Mouse (Mus musculus) gastrocnemius, postnatal 25 days (tissue): ENCODE measurements around the gene Rcan3. TPM values are rescaled to one million over a fixed set of nuclear protein-coding genes. Genes with fewer than 3 reads are reported as not detected.

Experiments used
- microRNA-seq, 2 experiments: library from miRNA; unstranded; fragments of <30 nt; microRNA quantifications; one replicate each; pipeline ENCODE4 v1.2.0; 2021; ENCODE audit warnings: borderline replicate concordance in 2 of 2
- total RNA-seq, 2 experiments: library from RNA; stranded (reverse); gene quantifications; 1 replicate in 1 of 2; 2 replicates in 1 of 2; pipeline ENCODE4 v1.2.3; 2021

Rcan3 gene
- total RNA-seq, 2 experiments from 2014 or later: 4.5 to 4.7 TPM

Small RNA genes within 50 kb of the gene (microRNA-seq; reads per million reads assigned to microRNA genes)
- 86.2 to 87.3 reads per million in 2 experiments for gene Mir700

Other genes with a start within 250 kb of the Rcan3 start
- 10 to 100 TPM; 28.6 to 38.0 TPM for gene Clic4, start 161.0 kb downstream of the Rcan3 start, total RNA-seq
- 10 to 100 TPM; 52.9 to 58.1 TPM for gene Srrm1, start 80.5 kb downstream of the Rcan3 start, total RNA-seq
- gene Ncmap, start 35.6 kb downstream of the Rcan3 start, total RNA-seq: 1 to 10 TPM; 4.0 to 4.2 TPM
- under 1 TPM in 1 of 2 experiments, not detected in 1; 0.67 TPM for gene Stpg1, start 60.9 kb upstream of the Rcan3 start, total RNA-seq
- 10 to 100 TPM; 11.0 to 13.6 TPM for gene Nipal3, start 61.2 kb upstream of the Rcan3 start, total RNA-seq
- under 1 TPM in 1 of 2 experiments, not detected in 1; 0.10 TPM for gene Grhl3, start 139.8 kb upstream of the Rcan3 start, total RNA-seq